Mouse (Mus musculus) kidney, postnatal 0 days (tissue): ENCODE data around the gene Pdgfra. TPM values are rescaled to one million over a fixed set of nuclear protein-coding genes. Genes with fewer than 3 reads are reported as not detected.

ENCODE experiments used
- ATAC-seq: fragments of 200-750 bp; cut with Nextera tagmentation; replicated peaks from 2 replicates; pipeline ENCODE4 v1.8.0; 2017; ENCODE audit warnings: low read depth, moderate number of reproducible peaks, moderate TSS enrichment, moderate library complexity; ENCODE audit not compliant: low FRiP score
- DNase-seq: peaks from one replicate; pipeline ENCODE4 v3.0.0-alpha.2; 2016; ENCODE audit warnings: low spot score
- H3K27ac ChIP-seq: fragments of 300-500 bp; sonication (generic); 2 replicates; pipeline ENCODE4 v1.5.1; 2014; ENCODE audit warnings: mild to moderate bottlenecking
- H3K27me3 ChIP-seq: fragments of 300-500 bp; sonication (generic); 2 replicates; pipeline ENCODE4 v1.6.1; 2014; ENCODE audit warnings: low read length, mixed read lengths; ENCODE audit not compliant: insufficient read depth
- H3K36me3 ChIP-seq: fragments of 300-500 bp; sonication (generic); 2 replicates; pipeline ENCODE4 v1.6.1; 2014; ENCODE audit warnings: low read length, mixed read lengths; ENCODE audit not compliant: insufficient read depth
- H3K4me1 ChIP-seq: fragments of 300-500 bp; sonication (generic); replicated peaks from 2 replicates; pipeline ENCODE4 v1.6.1; 2014; ENCODE audit warnings: antibody characterized with exemption, low read length, mixed read lengths; ENCODE audit not compliant: insufficient read depth
- H3K4me2 ChIP-seq: fragments of 300-500 bp; sonication (generic); 2 replicates; pipeline ENCODE4 v1.6.1; 2014; ENCODE audit warnings: mild to moderate bottlenecking, low read length, moderate library complexity, mixed read lengths
- H3K4me3 ChIP-seq: fragments of 300-500 bp; sonication (generic); replicated peaks from 2 replicates; pipeline ENCODE4 v1.5.1; 2014; ENCODE audit warnings: low read depth, low read length
- H3K9ac ChIP-seq: fragments of 300-500 bp; sonication (generic); 2 replicates; pipeline ENCODE4 v1.6.1; 2014; ENCODE audit warnings: low read depth, low read length
- H3K9me3 ChIP-seq: fragments of 300-500 bp; sonication (generic); replicated peaks from 2 replicates; pipeline ENCODE4 v1.6.1; 2016; ENCODE audit warnings: low read length, inconsistent platforms, mixed read lengths
- CTCF ChIP-seq: IDR thresholded peaks from 2 replicates; pipeline ENCODE4 v1.5.1; 2016; ENCODE audit warnings: antibody characterized with exemption, low read depth, mild to moderate bottlenecking, moderate library complexity
- WGBS: fragments of 180-500 bp; shearing (Covaris S2); extraction: QIAGEN DNeasy Blood & Tissue Kit; methylation state at CpG from one replicate; pipeline ENCODE4 v1.1.7; 2014; 5-methylcytosine and 5-hydroxymethylcytosine counted together
- polyA plus RNA-seq: library from polyadenylated mRNA; unstranded; fragments of >200 nt; fragmentation: Nextera tagmentation; extraction: Ambion mirVana; gene quantifications from 2 replicates; pipeline ENCODE4 v1.2.1, GENCODE M21; 2015

Gene Pdgfra
- polyA plus RNA-seq, 1 experiment from 2014 or later, result 23.8 TPM

DNA sequence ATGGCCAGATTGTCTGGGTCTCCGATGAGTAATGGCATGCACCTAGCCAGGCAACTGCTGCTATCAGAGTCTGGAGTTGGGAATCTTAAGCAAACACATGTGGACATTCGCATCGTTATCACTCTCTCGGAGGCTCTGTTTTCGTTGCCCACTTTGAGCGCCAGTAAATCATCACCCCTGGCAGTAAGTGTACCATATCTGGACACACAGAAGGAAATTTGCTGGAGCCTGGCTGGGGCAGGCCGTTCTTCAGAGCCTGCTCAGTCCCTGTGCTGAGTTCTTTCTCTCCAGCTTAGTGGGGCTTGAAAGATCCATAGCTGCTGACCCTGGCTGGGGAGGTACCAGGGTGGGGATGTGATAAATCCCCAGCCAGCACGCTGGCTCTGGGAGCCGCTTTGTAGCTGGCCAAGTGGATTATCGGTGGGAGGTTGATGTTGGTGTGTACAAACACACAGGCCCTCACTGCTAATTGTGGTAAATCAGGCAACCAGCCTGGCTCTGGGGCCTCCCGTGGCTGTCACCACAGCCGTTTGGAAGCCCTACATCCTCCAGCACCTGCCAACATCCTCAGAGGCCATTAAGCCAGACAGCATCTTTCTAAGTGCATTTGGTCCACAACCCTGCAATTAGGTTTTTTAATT, 8.6 kb downstream of the Pdgfra start:
- Histone ChIP-seq H3K4me2 (no peak overlapping the region), H3K27me3 (no peaks in the 10 kb centered on the region), H3K9ac (no peak overlapping the region), H3K36me3 (0 out of 2 replicates have a peak, but pooled peaks cover 3% of the 10 kb centered on the region), H3K27ac (no peak overlapping the region), H3K4me3 (no peak overlapping the region), H3K9me3 (no peaks in the 10 kb centered on the region), H3K4me1 (no peaks in the 10 kb centered on the region)
- WGBS, result 28% methylated on average over 12 of the region's 12 CpGs
- DNase-seq (no peak), ATAC-seq (no peak)
- no peak for TF ChIP-seq CTCF

GRCm38 (mm10) chr5:75161586-75161985, 9.5 kb downstream of the Pdgfra start:
- Histone ChIP-seq H3K36me3 (0 out of 2 replicates have a peak, but pooled peaks cover 3% of the 10 kb centered on the region), H3K4me2 (no peak overlapping the region), H3K9ac (no peak overlapping the region), H3K4me1 (no peaks in the 10 kb centered on the region), H3K27ac (no peak overlapping the region), H3K4me3 (no peak overlapping the region), H3K9me3 (no peaks in the 10 kb centered on the region), H3K27me3 (no peaks in the 10 kb centered on the region)
- ATAC-seq, result no peak
- no peak for DNase-seq
- TF ChIP-seq CTCF, result no peak
- WGBS, result 84% methylated on average over 6 of the region's 6 CpGs

DNA sequence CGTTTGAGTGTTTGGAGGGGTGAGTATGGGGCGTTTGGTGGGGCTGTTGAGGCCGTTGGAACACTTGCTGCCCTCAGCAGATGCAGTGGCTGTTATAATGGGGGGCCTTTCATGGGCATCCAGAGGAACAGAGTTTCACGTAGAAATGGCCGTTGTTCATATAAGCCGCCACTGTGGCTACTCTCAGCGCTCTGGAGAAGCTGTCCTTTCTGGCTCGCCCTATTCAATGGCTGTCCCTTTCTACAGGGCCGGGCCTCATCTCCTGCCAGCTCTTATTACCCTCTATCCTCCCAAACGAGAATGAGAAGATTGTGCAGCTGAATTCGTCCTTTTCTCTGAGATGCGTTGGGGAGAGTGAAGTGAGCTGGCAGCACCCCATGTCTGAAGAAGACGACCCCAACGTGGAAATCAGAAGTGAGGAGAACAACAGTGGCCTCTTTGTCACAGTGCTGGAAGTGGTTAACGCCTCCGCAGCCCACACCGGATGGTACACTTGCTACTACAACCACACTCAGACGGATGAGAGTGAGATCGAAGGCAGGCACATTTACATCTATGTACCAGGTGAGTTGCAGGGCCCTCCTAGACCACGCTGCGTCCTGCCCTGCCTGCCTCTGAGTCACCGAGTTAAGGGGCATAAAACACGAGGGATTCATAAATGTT, 11.3 kb downstream of the Pdgfra start:
- Histone ChIP-seq H3K36me3 (peaks cover 3% of the 10 kb centered on the region; the same call in 1 of the 2 replicates), H3K4me2 (no peak overlapping the region), H3K27me3 (no peaks in the 10 kb centered on the region), H3K9ac (no peak overlapping the region), H3K9me3 (no peaks in the 10 kb centered on the region), H3K27ac (no peak overlapping the region), H3K4me3 (no peak overlapping the region), H3K4me1 (no peaks in the 10 kb centered on the region)
- WGBS, result 82% methylated on average over 23 of the region's 23 CpGs
- ATAC-seq (no peak), DNase-seq (no peak)
- no peak for TF ChIP-seq CTCF

DNA sequence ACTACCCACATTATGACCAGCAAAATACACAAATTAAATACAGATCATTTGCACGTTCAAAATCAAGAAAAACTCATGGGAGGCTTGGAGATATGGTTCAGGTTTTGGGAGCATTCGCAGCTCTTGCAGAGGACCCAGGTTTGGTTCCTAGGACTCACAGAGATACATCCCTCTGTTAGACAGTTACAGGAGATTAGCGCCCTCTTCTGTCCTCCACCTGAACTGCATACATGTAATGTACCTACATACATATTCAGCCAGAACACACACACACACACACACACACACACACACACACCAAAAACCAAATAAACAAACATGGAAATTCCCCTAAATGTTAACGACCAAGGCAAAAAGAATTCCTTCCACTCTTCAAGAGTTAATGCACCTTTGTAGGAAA, 12.6 kb downstream of the Pdgfra start:
- no peak overlapping the region for H3K4me2 ChIP-seq
- no peaks in the 10 kb centered on the region for H3K9me3 ChIP-seq
- no peak overlapping the region for H3K9ac ChIP-seq
- H3K4me3 ChIP-seq, result no peak overlapping the region
- ATAC-seq, result no peak
- DNase-seq, result no peak
- 76% methylated on average over 4 of the region's 4 CpGs for WGBS
- no peak overlapping the region for H3K27ac ChIP-seq
- peaks cover 3% of the 10 kb centered on the region; the same call in 1 of the 2 replicates for H3K36me3 ChIP-seq
- no peaks in the 10 kb centered on the region for H3K4me1 ChIP-seq
- TF ChIP-seq CTCF, result peak; percentile 40; the same call in 1 of the 2 replicates
- H3K27me3 ChIP-seq, result no peaks in the 10 kb centered on the region

DNA sequence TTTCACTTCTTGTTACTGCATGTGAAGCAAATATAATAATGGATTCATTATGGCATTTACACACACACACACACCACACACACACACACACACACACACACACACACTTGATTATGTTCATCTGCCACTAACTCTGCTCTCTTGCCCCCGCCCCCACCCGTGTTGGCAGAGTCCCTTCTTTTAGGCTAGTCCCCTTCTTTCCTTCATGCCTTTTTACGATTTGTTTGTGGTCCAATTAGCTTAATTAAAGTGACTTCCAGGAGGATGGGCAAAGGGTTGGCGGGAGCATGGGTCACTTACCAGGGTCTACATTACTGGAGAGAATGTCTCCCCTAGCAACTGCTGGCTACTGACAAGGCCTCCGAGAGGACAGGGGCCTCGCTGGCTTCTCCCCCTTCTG, 17.7 kb downstream of the Pdgfra start:
- no peak for TF ChIP-seq CTCF
- H3K4me1 ChIP-seq, result no peaks in the 10 kb centered on the region
- no peaks in the 10 kb centered on the region for H3K9me3 ChIP-seq
- 57% methylated on average over 6 of the region's 6 CpGs for WGBS
- no peak overlapping the region for H3K9ac ChIP-seq
- H3K27ac ChIP-seq, result no peak overlapping the region
- ATAC-seq (no peak), DNase-seq (no peak)
- H3K4me3 ChIP-seq, result no peak overlapping the region
- H3K27me3 ChIP-seq, result no peaks in the 10 kb centered on the region
- H3K4me2 ChIP-seq, result no peak overlapping the region
- H3K36me3 ChIP-seq, result peaks cover 4% of the 10 kb centered on the region; the same call in 1 of the 2 replicates

- Histone ChIP-seq H3K9me3 (no peaks in the 10 kb centered on the region), H3K4me2 (no peak overlapping the region), H3K4me3 (no peak overlapping the region), H3K27ac (no peak overlapping the region), H3K4me1 (no peaks in the 10 kb centered on the region), H3K9ac (no peak overlapping the region), H3K36me3 (peaks cover 2% of the 10 kb centered on the region; the same call in 1 of the 2 replicates), H3K27me3 (no peaks in the 10 kb centered on the region)
- TF ChIP-seq CTCF, result no peak
- DNase-seq (no peak), ATAC-seq (no peak)
- WGBS, result 47% methylated on average over 10 of the region's 10 CpGs
Measured at GRCm38 (mm10) chr5:75171859-75172258, 19.8 kb downstream of the Pdgfra start.
